Mouse (Mus musculus): ENCODE measurements around the gene Shroom3.

The Shroom3 gene

GRCm38 (mm10) chr5:92683351-92683807, at the start of gene Shroom3:
Gene Shroom3 (plus strand): TSS chr5:92683435.
- DNase-seq (ENCODE audit: low spot score in 2 of 2), result peak in 1 of 2 experiments; percentile 6

GRCm38 (mm10) chr5:92633526-92633925, 49.7 kb upstream of the Shroom3 start:
- no peak for DNase-seq (ENCODE audit: low spot score in 2 of 2)

DNA sequence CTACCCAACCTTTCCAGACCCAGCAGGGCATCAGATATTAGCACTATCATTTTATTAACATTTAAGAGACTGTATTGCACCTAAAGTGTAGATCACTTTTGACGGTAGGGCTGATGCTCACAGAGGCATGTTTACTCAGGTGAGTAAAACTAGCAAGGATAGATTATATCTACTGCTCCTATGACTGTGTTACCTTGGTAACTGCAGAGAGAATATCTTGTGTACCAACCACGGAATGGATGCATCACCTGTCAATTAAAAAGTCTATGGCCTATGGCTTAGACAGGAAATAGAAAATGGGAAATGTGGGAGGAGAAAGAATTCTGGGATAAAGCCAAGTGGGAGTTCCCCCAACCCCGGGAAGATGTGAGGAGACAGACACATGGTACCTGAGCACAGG, 48.3 kb upstream of the Shroom3 start:
- DNase-seq (ENCODE audit: low spot score in 2 of 2), result no peak

GRCm38 (mm10) chr5:92635891-92636290, 47.3 kb upstream of the Shroom3 start:
- DNase-seq (ENCODE audit: low spot score in 2 of 2), result no peak

- no peak for DNase-seq (ENCODE audit: low spot score in 2 of 2)
Measured at GRCm38 (mm10) chr5:92640861-92641260, 42.4 kb upstream of the Shroom3 start.

GRCm38 (mm10) chr5:92656256-92656655, 27.0 kb upstream of the Shroom3 start:
- DNase-seq (ENCODE audit: low spot score in 2 of 2), result peak; percentile 83 to 84

DNA sequence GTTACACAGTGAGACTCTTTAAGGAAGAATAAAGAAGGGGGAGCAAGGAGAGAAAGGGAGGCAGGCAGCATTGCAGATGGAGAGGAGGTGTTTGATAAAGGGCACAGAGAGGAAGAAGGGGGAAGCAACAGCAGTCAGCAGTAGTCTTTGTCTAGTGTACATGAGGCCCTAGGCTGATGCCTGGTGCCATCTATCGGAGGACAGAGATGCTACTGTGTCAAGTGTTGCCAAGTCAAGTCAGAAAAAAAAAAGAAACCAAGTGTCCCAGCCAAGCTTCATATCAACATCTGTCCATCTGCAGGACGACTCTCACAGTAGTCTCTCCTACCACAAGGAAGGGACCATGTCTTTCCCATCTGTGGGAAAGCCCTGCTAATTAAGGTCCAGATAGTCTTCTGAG, 18.9 kb upstream of the Shroom3 start:
- DNase-seq (ENCODE audit: low spot score in 2 of 2), result no peak

DNA sequence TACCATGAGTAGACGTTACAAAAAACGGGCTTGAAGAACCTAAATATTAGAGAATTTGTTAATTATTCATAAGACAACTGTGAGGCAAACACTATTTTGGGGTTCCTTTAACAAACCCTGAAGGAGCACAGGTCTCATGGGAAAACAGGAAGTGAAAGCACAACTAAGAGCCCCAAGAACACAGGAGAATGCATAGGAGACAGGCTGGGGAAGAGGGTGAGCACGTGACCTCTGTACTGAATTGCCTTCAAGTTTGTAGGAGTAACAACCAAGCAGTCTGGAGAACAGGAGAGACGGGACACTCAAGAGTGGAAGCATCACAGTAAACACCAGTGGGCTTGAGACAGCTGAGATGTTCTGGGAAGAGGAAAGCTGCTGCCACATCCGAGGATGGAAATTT, 16.4 kb upstream of the Shroom3 start:
- no peak for DNase-seq (ENCODE audit: low spot score in 2 of 2)

DNA sequence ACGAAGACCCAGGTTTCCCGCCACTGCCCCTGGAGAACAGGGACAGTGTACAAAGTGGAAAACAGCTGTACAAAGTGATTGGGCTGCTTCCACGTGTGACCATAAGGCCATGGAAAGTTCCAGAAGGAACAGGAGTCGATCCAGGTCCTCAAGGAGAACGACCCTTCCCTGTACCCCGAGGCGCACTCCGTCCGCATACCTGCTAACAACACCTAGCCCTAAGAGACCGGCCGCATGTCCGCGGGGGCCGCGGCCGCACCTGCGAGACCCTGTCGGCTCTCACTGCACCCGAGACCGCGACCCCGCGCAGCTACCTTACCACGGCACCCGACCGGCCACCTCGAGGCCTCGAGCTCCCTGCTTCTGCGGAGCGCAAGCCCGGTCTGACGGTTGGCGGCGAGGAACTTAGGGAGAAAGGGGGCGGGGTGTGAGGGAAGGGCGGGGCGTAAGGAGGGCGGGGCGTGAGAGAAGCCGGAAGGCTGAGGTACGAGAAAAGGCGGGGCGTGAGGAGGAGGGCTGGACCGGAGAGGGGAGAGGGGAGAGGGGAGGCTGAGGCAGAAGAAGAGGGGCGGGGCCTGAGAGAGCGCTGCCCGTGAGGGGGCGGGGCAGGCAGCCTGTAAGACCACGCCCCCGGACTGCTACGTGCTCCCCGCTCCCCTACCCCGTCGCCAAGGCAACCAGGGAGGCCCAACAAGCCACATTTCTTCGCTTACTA, 8.2 kb upstream of the Shroom3 start, which contains the start of gene Ccdc158:
Gene Ccdc158, minus strand, starts transcription at position 413 of the 715 bp plus-strand sequence.
- DNase-seq (ENCODE audit: low spot score in 2 of 2), result peak; percentile 38 to 56

GRCm38 (mm10) chr5:92675574-92675920, 7.7 kb upstream of the Shroom3 start:
- DNase-seq (ENCODE audit: low spot score in 2 of 2), result no peak

- DNase-seq (ENCODE audit: low spot score in 2 of 2), result peak in 1 of 2 experiments; percentile 58
Measured at GRCm38 (mm10) chr5:92679441-92679840, 3.8 kb upstream of the Shroom3 start.

DNA sequence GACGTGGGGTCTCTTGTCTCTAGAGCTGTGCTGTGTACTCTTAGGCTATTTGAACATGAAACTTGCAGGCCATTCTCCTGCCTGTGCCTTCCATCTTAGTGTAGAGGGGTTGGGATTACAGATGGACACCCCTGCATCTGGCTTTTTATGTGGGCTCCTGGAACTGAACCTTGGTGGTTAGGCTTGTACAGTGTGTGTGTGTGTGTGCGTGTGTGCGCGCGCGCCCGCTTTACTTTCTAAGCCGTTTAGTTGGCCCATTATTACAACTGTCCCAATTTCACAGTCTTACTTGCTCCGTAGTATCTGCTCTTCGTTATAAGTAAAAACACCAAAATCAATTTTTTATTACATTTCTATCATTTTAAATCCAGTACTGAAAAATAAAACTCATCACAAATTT, 1.4 kb upstream of the Shroom3 start:
- DNase-seq (ENCODE audit: low spot score in 2 of 2), result no peak

DNA sequence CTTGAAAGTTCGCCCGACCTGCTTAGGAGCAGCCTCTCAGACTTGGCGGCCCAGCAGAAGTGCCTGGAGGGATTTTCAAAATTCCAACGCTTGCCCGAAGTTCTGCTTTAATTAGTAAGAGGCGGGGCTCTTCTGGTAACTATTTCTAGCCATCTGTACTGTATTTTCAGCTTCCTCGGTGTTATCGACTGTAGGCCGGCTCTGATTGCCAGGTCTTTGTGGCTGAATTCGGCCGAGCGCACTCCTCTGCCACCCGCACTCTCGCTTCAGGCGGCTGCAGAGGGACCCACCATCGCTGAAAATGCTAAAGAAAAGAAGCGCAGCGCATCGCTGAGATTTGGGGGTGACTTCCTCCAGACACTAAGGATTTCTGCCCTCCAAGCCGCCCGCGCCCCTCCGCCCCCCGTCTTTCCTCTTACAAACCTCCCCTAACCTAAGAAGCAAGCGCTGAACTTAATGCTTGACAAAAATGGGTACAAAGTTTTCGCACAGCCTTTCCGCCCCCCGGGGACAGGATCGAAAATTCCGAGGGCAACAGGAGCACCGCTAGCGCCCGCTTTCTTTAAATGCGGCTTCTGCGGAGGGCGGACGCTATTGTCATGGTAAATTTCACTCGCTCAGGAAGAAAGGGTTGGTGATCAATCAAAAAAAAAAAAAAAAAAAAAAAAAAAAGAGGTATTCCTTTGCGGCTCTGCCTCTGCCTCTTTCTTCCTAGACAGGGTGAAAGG, 450 bp upstream of the Shroom3 start:
- DNase-seq (ENCODE audit: low spot score in 2 of 2), result no peak

- no peak for DNase-seq (ENCODE audit: low spot score in 2 of 2)
Measured at GRCm38 (mm10) chr5:92683871-92684475, 738 bp downstream of the Shroom3 start.

- DNase-seq (ENCODE audit: low spot score in 2 of 2), result no peak
Measured at GRCm38 (mm10) chr5:92684715-92685460, 1.7 kb downstream of the Shroom3 start.

DNA sequence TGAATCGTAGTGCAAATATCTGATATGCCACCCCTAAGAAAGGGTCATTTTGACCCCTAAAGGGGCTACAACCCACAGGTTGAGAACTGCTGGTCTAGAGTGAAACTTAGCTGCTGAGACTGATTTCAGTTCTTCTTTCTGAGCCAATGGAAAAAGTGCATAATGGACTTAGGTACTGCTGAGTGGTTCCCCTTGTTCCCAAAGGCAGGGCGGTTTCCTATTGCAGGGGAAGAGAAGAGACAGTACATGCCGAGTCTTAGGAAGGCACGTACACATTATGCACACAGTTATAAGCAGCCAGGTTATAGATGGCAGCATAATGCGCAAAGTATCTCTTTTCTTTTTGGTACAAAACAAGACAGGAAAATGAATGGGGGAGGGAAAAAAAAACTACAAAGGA, 4.9 kb downstream of the Shroom3 start:
- no peak for DNase-seq (ENCODE audit: low spot score in 2 of 2)

GRCm38 (mm10) chr5:92688569-92688968, 5.3 kb downstream of the Shroom3 start:
- no peak for DNase-seq (ENCODE audit: low spot score in 2 of 2)

DNA sequence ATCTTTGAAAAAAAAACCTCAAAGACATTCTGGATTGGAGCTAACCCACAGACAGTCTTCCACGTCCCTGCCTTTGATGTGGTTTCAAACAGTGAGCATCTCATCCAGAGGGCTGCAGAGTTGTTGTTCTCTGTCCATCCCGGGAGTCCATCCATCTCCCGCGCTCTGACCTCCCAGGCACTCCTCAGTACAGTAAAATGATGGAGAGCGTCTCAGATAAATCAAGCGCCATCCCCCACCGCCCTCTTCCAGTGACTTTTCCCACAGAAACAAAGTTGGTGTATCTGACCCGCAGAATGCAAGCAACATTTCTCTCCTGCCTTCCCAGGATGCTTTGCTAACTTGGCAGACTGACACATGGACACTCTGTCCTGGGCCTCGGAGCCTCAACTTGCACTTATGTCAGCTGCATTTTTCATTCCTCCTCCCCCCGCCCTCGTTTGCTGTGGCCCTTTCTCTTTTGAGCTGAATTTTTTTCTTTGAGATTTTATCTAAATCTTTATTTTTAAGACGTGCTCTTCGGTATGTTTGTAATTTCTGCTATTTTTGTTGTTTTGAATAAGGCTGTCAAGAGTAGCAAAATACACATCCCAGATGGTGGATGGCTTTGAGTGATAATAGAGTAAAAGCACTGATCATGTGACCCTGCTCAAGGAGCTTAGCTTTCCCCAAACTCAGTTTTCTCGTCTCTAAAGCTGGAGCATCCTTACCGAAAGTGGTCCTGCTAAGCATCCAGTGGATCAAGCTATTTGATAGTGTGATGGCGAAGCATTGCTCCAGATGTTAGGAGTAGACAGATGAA, 9.2 kb downstream of the Shroom3 start:
- no peak for DNase-seq (ENCODE audit: low spot score in 2 of 2)

- DNase-seq (ENCODE audit: low spot score in 2 of 2), result no peak
Measured at GRCm38 (mm10) chr5:92693744-92694143, 10.5 kb downstream of the Shroom3 start.

GRCm38 (mm10) chr5:92694316-92694995, 11.2 kb downstream of the Shroom3 start:
- DNase-seq (ENCODE audit: low spot score in 2 of 2), result no peak
